Mouse (Mus musculus): ENCODE results near the gene Atp5g1.
A peak's percentile ranks its signal among the peaks of the same experiment; 100 is the strongest.
"Not testable (repeated sequence)": the region's sequence is repeated elsewhere in the genome, so short reads cannot be mapped to it uniquely, and the experiment has no call there.

Gene Atp5g1

GRCm38 (mm10) chr11:96075509-96076220 lies at the start of gene Atp5g1:
Gene Atp5g1, minus strand, starts transcription at chr11:96075670.
- peak; percentile 96 to 98 for DNase-seq

- peak; percentile 61 to 69 for DNase-seq
These were observed 48.8 kb upstream of the Atp5g1 start for GRCm38 (mm10) chr11:96124052-96124914.

GRCm38 (mm10) chr11:96122806-96123205 lies 47.3 kb upstream of the Atp5g1 start:
- not testable (repeated sequence) for DNase-seq

- no peak for DNase-seq
These were observed 43.9 kb upstream of the Atp5g1 start for GRCm38 (mm10) chr11:96119401-96119800.

- DNase-seq: not testable (repeated sequence)
These were observed 41.5 kb upstream of the Atp5g1 start for GRCm38 (mm10) chr11:96116925-96117324.

GRCm38 (mm10) chr11:96116116-96116515 lies 40.6 kb upstream of the Atp5g1 start:
- no peak for DNase-seq

- no peak for DNase-seq
These were observed 39.9 kb upstream of the Atp5g1 start for GRCm38 (mm10) chr11:96115416-96115815.

- no peak for DNase-seq
These were observed 38.6 kb upstream of the Atp5g1 start for GRCm38 (mm10) chr11:96114077-96114476.

- DNase-seq: no peak
These were observed 36.3 kb upstream of the Atp5g1 start, which contains the start of gene Calcoco2 for GRCm38 (mm10) chr11:96111751-96112150. Gene Calcoco2, minus strand, starts transcription at chr11:96111964.

- DNase-seq: not testable (repeated sequence)
These were observed 35.5 kb upstream of the Atp5g1 start for GRCm38 (mm10) chr11:96110950-96111349.

GRCm38 (mm10) chr11:96108376-96108775 lies 32.9 kb upstream of the Atp5g1 start:
- no peak for DNase-seq

GRCm38 (mm10) chr11:96093361-96093760 lies 17.9 kb upstream of the Atp5g1 start:
- peak; percentile 74 to 77 for DNase-seq

- no peak for DNase-seq
These were observed 17.3 kb upstream of the Atp5g1 start for GRCm38 (mm10) chr11:96092674-96093291.

- peak; percentile 24 to 42 for DNase-seq
These were observed 15.6 kb upstream of the Atp5g1 start for GRCm38 (mm10) chr11:96091073-96091472.

GRCm38 (mm10) chr11:96087981-96088380 lies 12.5 kb upstream of the Atp5g1 start:
- DNase-seq: no peak

GRCm38 (mm10) chr11:96082682-96083081 lies 7.2 kb upstream of the Atp5g1 start:
- DNase-seq: no peak

GRCm38 (mm10) chr11:96080736-96081135 lies 5.3 kb upstream of the Atp5g1 start:
- DNase-seq: no peak

GRCm38 (mm10) chr11:96076221-96077105 lies 993 bp upstream of the Atp5g1 start:
- no peak for DNase-seq

GRCm38 (mm10) chr11:96075177-96075508 lies 327 bp downstream of the Atp5g1 start:
- DNase-seq: peak in 1 of 2 experiments; percentile 52

GRCm38 (mm10) chr11:96074351-96075176 lies 906 bp downstream of the Atp5g1 start:
- peak in 1 of 2 experiments; percentile 21 for DNase-seq

- no peak for DNase-seq
These were observed 2.0 kb downstream of the Atp5g1 start for GRCm38 (mm10) chr11:96073295-96073993.
